Mouse (Mus musculus) embryonic facial prominence, embryonic 14.5 days (tissue): ENCODE data around the gene Erlin1. TPM values are rescaled to one million over a fixed set of nuclear protein-coding genes. Genes with fewer than 3 reads are reported as not detected.

Experiments
- ATAC-seq: fragments of 200-750 bp; cut with Nextera tagmentation; 2 replicates; pipeline ENCODE4 v1.8.0; 2017; ENCODE audit warnings: low read depth, moderate number of reproducible peaks, moderate TSS enrichment
- DNase-seq: peaks from one replicate; pipeline ENCODE4 v3.0.0-alpha.2; 2015; ENCODE audit warnings: low spot score
- H3K27ac ChIP-seq: fragments of 300-500 bp; sonication (generic); replicated peaks from 2 replicates; pipeline ENCODE4 v1.5.1; 2014; ENCODE audit warnings: low read depth, mild to moderate bottlenecking, low read length, moderate library complexity
- H3K27me3 ChIP-seq: fragments of 300-500 bp; sonication (generic); replicated peaks from 2 replicates; pipeline ENCODE4 v1.6.1; 2014; ENCODE audit warnings: low read length; ENCODE audit not compliant: control insufficient read depth, insufficient read depth
- H3K36me3 ChIP-seq: fragments of 300-500 bp; sonication (generic); 2 replicates; pipeline ENCODE4 v1.6.1; 2014; ENCODE audit warnings: low read length, mixed read lengths; ENCODE audit not compliant: control insufficient read depth, insufficient read depth
- H3K4me1 ChIP-seq: fragments of 300-500 bp; sonication (generic); 2 replicates; pipeline ENCODE4 v1.6.1; 2014; ENCODE audit warnings: antibody characterized with exemption, low read length; ENCODE audit not compliant: control insufficient read depth, insufficient read depth
- H3K4me2 ChIP-seq: fragments of 300-500 bp; sonication (generic); 2 replicates; pipeline ENCODE4 v1.6.1; 2014; ENCODE audit warnings: low read depth, mild to moderate bottlenecking, low read length, moderate library complexity, mixed read lengths
- H3K4me3 ChIP-seq: fragments of 300-500 bp; sonication (generic); 2 replicates; pipeline ENCODE4 v1.5.1; 2014; ENCODE audit warnings: low read depth, mild to moderate bottlenecking, low read length
- H3K9ac ChIP-seq: fragments of 300-500 bp; sonication (generic); 2 replicates; pipeline ENCODE4 v1.6.1; 2014; ENCODE audit warnings: low read depth, mild to moderate bottlenecking, low read length, moderate library complexity, mixed read lengths
- H3K9me3 ChIP-seq: fragments of 300-500 bp; sonication (generic); 2 replicates; pipeline ENCODE4 v1.6.1; 2016; ENCODE audit warnings: low read length; ENCODE audit not compliant: control insufficient read depth
- WGBS: fragments of 180-500 bp; shearing (Covaris S2); extraction: QIAGEN DNeasy Blood & Tissue Kit; methylation state at CpG from one replicate; pipeline ENCODE4 v1.1.7; 2014; 5-methylcytosine and 5-hydroxymethylcytosine counted together
- polyA plus RNA-seq: library from polyadenylated mRNA; unstranded; fragments of >200 nt; fragmentation: Nextera tagmentation; extraction: Ambion mirVana; gene quantifications from 2 replicates; pipeline ENCODE4 v1.2.1, GENCODE M21; 2014

Gene Erlin1
- 31.4 and 31.5 TPM in 2 replicates for polyA plus RNA-seq

- under 1% methylated on average over 48 of the region's 75 CpGs for WGBS
- Histone ChIP-seq H3K4me2 (peak within 1 kb of the TSS; percentile 82), H3K9ac (peak within 1 kb of the TSS; percentile 76), H3K4me1 (peaks cover 10% of the 10 kb centered on the region; the same call in 1 of the 2 replicates), H3K36me3 (peaks cover 15% of the 10 kb centered on the region; the same call in 1 of the 2 replicates), H3K27ac (peak within 1 kb of the TSS; percentile 61), H3K27me3 (no peaks in the 10 kb centered on the region), H3K4me3 (peak within 1 kb of the TSS; percentile 76), H3K9me3 (no peaks in the 10 kb centered on the region)
- DNase-seq (peak; percentile 93), ATAC-seq (peak; percentile 94)
Observed at GRCm38 (mm10) chr19:44069121-44069913, at the start of gene Erlin1. Gene Erlin1, minus strand, starts transcription at chr19:44069785.

GRCm38 (mm10) chr19:44117793-44118192 lies 48.2 kb upstream of the Erlin1 start:
- Histone ChIP-seq H3K36me3 (peaks cover 90% of the 10 kb centered on the region), H3K9ac (no peak overlapping the region), H3K27me3 (no peaks in the 10 kb centered on the region), H3K9me3 (no peaks in the 10 kb centered on the region), H3K4me2 (no peak overlapping the region), H3K4me1 (no peaks in the 10 kb centered on the region), H3K4me3 (no peak overlapping the region), H3K27ac (no peak overlapping the region)
- ATAC-seq (no peak), DNase-seq (no peak)

- no peaks in the 10 kb centered on the region for H3K27me3 ChIP-seq
- ATAC-seq (no peak), DNase-seq (peak; percentile 6)
- H3K9me3 ChIP-seq = no peaks in the 10 kb centered on the region
- peaks cover 58% of the 10 kb centered on the region for H3K36me3 ChIP-seq
- no peak overlapping the region for H3K4me2 ChIP-seq
- H3K9ac ChIP-seq = no peak overlapping the region
- H3K27ac ChIP-seq = no peak overlapping the region
- WGBS = 63% methylated on average over 7 of the region's 7 CpGs
- no peak overlapping the region for H3K4me3 ChIP-seq
- H3K4me1 ChIP-seq = peaks cover 6% of the 10 kb centered on the region; the same call in 1 of the 2 replicates
Observed at GRCm38 (mm10) chr19:44111706-44112105, 42.1 kb upstream of the Erlin1 start.

- no peaks in the 10 kb centered on the region for H3K27me3 ChIP-seq
- H3K36me3 ChIP-seq = peaks cover 49% of the 10 kb centered on the region
- DNase-seq (no peak), ATAC-seq (no peak)
- H3K9ac ChIP-seq = no peak overlapping the region
- H3K27ac ChIP-seq = no peak overlapping the region
- no peaks in the 10 kb centered on the region for H3K9me3 ChIP-seq
- peaks cover 10% of the 10 kb centered on the region; the same call in 1 of the 2 replicates for H3K4me1 ChIP-seq
- WGBS = 85% methylated on average over 9 of the region's 9 CpGs
- H3K4me2 ChIP-seq = no peak overlapping the region
- no peak overlapping the region for H3K4me3 ChIP-seq
Observed at GRCm38 (mm10) chr19:44110356-44110755, 40.8 kb upstream of the Erlin1 start.

GRCm38 (mm10) chr19:44108996-44109395 lies 39.4 kb upstream of the Erlin1 start:
- no peak for ATAC-seq
- H3K4me1 ChIP-seq = peaks cover 10% of the 10 kb centered on the region; the same call in 1 of the 2 replicates
- no peak overlapping the region for H3K9ac ChIP-seq
- H3K27me3 ChIP-seq = no peaks in the 10 kb centered on the region
- peaks cover 36% of the 10 kb centered on the region for H3K36me3 ChIP-seq
- no peak overlapping the region for H3K4me3 ChIP-seq
- H3K4me2 ChIP-seq = no peak overlapping the region
- H3K27ac ChIP-seq = no peak overlapping the region
- DNase-seq = no peak
- H3K9me3 ChIP-seq = no peaks in the 10 kb centered on the region

- Histone ChIP-seq H3K27me3 (no peaks in the 10 kb centered on the region), H3K36me3 (peaks cover 27% of the 10 kb centered on the region), H3K4me1 (peaks cover 10% of the 10 kb centered on the region; the same call in 1 of the 2 replicates), H3K9me3 (no peaks in the 10 kb centered on the region), H3K9ac (peak overlapping the region; percentile 95), H3K4me3 (peak overlapping the region; percentile 88), H3K4me2 (peak overlapping the region; percentile 70), H3K27ac (no peak overlapping the region)
- ATAC-seq (0 out of 2 replicates have a peak, but pooled peaks have one; percentile 13), DNase-seq (no peak)
- 29% methylated on average over 22 of the region's 22 CpGs for WGBS
Observed at GRCm38 (mm10) chr19:44107661-44108521, 38.3 kb upstream of the Erlin1 start.

- no peaks in the 10 kb centered on the region for H3K27me3 ChIP-seq
- peak within 1 kb of the TSS; percentile 95 for H3K9ac ChIP-seq
- ATAC-seq = peak; percentile 99
Observed at GRCm38 (mm10) chr19:44106831-44107660, 37.5 kb upstream of the Erlin1 start, which contains the start of gene Chuk. Gene Chuk, minus strand, starts transcription at chr19:44107480.

GRCm38 (mm10) chr19:44104393-44104792 lies 34.8 kb upstream of the Erlin1 start:
- Histone ChIP-seq H3K27ac (no peak overlapping the region), H3K36me3 (peaks cover 20% of the 10 kb centered on the region; the same call in 1 of the 2 replicates), H3K4me2 (no peak overlapping the region), H3K4me1 (peaks cover 10% of the 10 kb centered on the region; the same call in 1 of the 2 replicates), H3K27me3 (no peaks in the 10 kb centered on the region), H3K4me3 (no peak overlapping the region), H3K9me3 (no peaks in the 10 kb centered on the region), H3K9ac (no peak overlapping the region)
- 97% methylated on average over 1 of the region's 1 CpGs for WGBS
- ATAC-seq = no peak
- DNase-seq = no peak

More at GRCm38 (mm10) chr19:44106831-44107660, 37.5 kb upstream of the Erlin1 start, which contains the start of gene Chuk:
- Histone ChIP-seq H3K9me3 (no peaks in the 10 kb centered on the region), H3K4me3 (peak within 1 kb of the TSS; percentile 88), H3K27ac (0 out of 2 replicates have a peak within 1 kb of the TSS, but pooled peaks have one; percentile 50), H3K4me1 (peaks cover 10% of the 10 kb centered on the region; the same call in 1 of the 2 replicates), H3K4me2 (peak within 1 kb of the TSS; percentile 70), H3K36me3 (peaks cover 21% of the 10 kb centered on the region)
- peak; percentile 98 for DNase-seq
- under 1% methylated on average over 48 of the region's 67 CpGs for WGBS
